Mouse (Mus musculus) 3T3-L1 (cell line): Measurements from ENCODE around the gene Epb41l4b.

Source experiments
- DNase-seq: peaks from one replicate; pipeline ENCODE4 v3.0.0-alpha.2; 2015; ENCODE audit warnings: low read depth, low spot score

Gene Epb41l4b

DNA sequence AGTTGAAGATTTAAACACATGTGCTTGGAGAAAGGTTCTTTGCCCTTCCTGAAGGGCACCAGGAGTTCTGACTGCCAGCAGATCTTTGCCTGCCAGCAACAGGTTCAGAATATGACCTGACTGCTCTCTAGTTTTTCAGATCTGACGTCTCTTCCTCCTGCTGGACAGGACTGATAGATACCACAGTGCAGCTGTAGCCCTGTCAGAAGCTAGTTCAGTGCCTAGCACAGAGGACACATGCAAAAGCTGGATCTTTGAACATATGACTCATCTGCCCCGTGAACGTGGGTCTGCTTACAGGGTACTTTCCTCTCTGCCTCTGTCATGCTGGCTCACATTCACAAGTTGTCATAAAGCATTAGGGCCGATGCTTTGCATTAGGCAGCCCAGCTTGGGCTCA, 199.0 kb downstream of the Epb41l4b start:
- DNase-seq = peak; percentile 66

DNA sequence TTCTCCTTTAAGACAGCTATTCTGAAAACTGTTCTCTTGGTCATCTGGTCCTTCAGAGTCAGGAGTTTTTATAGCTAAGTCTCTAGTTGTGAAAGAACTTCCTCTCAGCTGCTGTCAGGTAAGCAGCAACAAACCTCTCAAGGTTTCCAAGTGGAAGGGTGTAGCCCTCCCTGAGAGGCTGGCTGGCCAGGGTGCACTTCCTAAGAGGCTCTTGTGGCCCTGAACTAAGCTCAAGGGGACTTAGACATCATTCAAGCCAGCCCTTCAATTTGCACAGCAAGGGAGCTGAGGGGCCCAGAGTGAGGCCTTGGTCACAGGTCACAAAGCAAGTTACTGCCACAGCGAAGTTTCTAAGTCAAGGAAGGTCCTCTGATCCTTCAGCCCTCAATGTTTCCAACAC, 200.0 kb downstream of the Epb41l4b start:
- no peak for DNase-seq

DNA sequence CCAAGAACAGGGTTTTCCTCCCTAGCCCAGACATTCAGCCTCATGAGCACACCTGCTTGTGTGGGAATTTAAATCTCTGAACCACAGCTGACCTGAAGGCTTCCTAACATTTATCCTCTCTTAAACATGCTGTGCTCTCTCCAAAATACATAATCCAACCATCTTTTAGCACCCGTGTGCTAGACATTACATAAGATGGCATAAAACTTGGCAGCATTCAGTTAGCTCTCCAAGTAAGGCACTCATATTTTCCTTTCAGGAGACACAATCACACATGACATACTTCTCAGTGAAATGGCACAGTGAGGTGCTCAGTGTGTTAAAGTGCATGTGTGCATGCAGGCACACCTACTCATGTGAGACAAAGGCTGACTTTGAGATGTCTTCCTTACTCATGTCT, 200.7 kb downstream of the Epb41l4b start:
- no peak for DNase-seq
